Mouse (Mus musculus) E14TG2a.4 (cell line): ENCODE measurements around the gene Tenm4.

Source experiments
- CTCF ChIP-seq: conservative IDR thresholded peaks from 2 replicates; pipeline ENCODE4 v1.5.1; 2014; ENCODE audit warnings: low read length
- POU5F1 ChIP-seq: IDR thresholded peaks from 2 replicates; pipeline ENCODE4 v1.6.1; 2014; ENCODE audit warnings: low read length, borderline replicate concordance

DNA sequence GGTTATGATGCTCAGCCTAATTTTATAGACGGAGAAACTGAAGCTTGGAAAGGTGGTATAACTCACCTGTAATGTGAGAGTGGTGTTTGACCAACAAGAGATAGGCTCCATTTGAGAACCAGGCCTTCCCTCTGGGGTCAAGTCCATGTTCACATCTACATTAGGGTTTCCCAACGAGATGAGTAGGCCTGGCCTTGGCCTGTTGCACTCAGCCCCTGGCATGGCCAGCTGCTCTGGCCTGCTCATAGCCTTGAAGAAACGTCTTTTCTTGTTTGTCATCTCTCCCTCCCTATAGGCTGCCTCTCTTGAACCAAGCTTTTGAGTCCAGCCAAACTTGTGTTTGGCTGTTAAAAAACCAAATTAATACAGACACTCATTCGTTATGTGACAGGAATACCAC lies 668.5 kb downstream of the Tenm4 start:
- no peak for TF ChIP-seq POU5F1
- no peak for TF ChIP-seq CTCF
